Mouse (Mus musculus) kidney, adult 8-10 months (tissue): ENCODE results near the gene Kif23.

Experiments used
- DNase-seq, 2 experiments: peaks; one replicate each; pipeline ENCODE4 v3.0.0; 2022

Kif23 gene

DNA sequence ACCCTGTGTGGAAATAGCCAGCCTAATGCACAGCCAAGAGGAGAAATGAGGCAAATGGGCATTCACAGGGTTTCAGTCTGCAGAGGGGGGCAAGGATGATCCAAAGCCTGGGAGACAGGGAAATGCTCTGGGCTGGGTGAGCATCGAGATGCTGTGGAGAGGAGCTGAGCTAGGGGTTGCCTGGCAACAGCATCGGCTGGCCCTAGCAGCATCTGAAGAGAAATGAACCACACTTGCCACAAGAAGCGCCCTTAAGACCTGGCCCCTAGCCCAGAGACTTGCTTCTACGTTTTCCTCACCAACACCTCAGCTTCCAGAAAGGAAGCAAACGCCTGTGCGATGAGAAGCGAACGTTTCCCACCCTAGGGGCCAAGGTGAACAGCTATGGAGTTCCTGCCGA is 44.1 kb downstream of the Kif23 start:
- DNase-seq = no peak

DNA sequence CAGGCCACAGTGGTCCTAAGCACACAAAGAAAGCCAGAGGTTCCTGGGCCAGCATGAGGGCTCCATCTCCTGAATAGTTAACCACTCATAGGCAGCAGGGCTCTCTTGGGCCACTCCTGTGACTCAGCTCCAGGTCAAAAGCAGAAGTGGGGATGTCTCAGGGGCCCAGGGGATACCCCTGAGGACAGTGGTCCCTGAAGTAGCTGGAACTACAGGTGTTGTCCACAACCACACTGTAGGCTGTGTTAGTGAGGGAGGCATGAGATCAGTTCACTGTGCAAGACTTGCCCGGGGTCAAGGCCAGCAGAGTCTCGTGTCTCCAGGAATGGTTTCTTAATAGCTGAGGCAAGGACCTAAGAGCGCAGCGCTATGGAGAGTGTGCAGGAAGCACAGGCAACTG is 45.0 kb downstream of the Kif23 start:
- DNase-seq = no peak

DNA sequence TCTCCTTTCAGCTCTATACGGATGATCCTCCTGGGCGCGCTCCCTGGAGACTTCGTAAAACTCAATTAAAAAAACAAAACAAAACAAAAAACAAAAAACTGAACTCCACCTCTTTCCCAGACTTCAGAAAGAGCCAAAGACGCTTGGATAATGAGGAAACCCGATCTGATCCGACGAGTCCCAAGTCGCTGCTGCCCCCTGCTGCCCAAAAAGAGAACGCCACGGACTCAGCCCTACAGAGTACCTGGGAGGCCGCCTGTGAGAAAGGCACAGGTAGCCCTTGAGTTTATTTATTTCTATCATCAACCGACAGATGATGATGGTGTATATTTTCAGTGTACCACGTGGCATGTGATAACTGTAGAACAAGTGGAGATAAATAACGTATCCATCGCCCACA is 46.8 kb downstream of the Kif23 start:
- DNase-seq = peak; percentile 69 to 90

DNA sequence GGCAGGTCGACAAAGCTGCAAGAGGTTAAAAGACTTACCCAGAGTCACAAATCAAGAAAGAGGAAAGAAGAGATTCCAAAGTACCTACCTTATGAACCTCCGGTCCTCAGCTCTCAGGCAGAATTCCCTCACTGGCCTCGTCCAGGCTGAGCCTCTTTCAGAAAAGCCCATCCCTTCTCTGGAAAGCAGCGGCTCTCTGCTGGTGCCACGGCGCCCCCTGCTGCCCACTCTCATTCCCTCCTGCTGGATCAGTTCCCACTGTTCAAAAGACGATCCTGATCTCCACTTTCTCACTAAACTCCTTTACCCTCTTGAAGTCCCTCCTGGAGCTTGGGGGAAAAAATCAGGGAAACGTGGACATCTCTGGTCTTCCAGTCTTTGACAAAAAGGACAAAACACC is 48.2 kb downstream of the Kif23 start:
- DNase-seq = peak; percentile 71 to 83

DNA sequence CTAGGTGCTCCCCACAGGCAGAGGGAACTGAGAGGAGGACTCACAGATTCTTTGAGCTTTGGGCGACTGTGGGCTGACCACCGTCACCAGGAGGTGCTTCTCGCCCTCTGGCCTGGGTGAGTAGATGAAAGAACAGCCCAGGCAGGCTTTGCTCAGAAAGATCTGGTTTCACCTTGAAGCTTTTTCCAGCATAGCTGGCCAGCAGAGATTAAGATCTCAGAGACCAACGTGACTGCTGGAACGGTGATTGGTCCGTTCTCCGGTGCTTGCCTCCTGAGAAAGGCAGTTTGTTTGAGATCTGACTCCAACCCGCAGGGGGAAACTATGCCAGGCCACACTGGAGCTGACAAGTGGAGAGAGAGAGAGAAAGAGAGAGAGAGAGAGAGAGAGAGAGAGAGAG is 51.6 kb downstream of the Kif23 start:
- peak; percentile 67 to 84 for DNase-seq

DNA sequence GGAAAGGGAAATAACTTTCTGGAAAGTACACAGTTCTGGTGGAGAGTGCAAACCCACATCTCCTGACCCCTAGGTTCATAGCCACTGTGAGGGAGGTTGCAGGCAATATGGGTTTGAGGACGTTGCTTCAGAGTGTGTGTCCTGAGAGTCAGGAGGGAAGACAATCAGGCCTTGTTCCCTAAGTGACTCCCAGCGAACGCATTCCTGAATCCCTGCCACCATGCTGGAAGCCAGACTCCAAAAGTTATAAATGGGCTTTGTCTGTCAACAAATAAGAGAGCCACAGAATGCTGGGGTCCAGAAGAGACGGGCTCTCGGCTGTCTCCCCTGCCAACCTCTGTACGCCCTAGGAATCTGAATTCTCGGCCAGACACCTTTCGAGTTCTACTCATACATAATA is 56.7 kb downstream of the Kif23 start:
- DNase-seq = no peak

DNA sequence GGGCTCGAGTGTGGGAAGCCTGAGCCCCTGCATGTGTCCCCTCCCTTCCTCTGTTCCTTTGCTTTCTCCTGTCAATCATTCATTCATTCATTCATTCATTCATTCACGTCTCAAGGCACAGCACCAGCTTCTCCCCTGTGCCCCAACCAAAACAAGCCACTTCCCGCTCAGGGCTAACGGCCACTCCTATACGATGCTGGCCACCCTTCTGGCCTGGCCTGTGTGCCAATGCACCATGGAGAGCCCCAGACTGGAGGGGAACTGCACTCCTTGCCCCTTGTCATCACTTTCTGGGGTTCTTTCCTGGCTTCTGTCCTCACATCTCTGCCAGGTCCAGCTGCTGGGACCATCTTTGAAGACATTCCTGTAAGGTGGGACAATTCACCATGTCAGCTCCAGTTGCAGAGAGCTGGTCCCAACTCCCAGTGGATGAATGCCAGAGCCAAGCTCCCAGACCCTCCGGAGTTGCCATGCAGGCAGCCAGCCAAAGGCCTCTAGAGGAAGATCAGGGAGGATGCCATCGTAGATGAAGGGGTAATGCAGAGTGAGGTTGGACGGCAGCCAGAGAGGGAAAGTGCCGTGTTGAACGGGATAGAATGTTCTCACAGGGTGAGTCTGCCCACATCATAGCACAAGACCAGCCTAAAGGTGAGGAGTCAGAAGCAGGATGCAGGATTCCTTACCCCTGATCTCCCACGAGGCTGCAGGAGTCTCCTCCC is 58.8 kb downstream of the Kif23 start:
- DNase-seq = no peak

DNA sequence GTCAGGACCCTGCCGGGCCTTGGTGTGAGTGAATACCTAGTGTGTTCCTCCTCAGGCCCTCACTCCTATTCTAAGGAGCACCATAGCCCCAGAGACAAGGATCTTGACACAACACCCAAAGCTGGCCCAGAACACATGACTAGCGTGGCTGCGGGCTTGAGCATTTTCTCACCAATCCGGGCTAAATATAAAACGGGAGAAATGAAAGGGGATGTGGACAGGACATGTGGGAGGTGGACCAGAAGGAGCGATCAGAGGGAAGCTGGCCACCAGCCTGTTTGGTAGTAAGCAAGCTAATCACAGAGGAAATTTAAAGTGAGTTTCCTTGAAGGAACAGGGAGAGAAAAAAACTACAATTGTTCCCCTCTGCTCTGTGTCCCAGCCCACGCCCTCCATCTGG is 60.6 kb downstream of the Kif23 start:
- no peak for DNase-seq

DNA sequence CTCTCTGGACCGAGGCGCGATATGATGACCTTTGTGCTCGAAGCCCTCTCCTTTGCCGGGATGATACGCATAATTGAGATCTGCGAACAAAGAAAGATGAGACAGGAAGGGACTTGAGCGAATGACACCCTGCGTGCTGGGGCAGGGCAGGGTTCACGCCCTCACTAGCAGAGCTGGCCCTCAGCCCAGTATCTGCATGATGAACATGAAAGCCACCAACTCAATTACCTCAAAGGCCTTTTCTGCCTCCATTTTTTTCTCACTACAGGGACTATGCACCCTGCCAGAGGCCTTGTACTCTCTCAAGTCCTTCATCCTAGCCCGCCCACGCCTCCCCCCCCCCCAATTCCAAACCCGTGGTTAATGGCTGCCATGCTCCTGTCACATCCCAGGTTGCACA is 61.6 kb downstream of the Kif23 start:
- DNase-seq = no peak

DNA sequence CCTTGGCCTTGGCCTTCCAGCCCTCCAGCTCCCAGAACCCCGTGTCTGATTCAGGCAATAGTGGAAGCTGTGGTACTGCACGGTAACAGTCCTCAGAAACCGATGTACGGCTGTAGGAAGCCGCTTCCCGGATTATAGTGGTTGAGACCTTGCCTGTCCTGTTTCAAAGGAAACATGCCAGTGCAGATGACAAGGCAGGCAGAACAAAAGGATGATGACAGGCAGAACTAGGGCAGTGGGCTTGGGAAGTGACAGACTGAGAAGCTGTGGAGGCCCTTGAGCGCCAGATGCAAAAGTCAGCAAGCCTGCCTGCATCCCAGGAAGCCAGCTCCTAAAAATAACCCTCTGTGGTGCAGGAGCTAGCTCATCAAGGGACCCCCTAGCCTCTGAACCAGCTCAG is 62.2 kb downstream of the Kif23 start:
- no peak for DNase-seq

DNA sequence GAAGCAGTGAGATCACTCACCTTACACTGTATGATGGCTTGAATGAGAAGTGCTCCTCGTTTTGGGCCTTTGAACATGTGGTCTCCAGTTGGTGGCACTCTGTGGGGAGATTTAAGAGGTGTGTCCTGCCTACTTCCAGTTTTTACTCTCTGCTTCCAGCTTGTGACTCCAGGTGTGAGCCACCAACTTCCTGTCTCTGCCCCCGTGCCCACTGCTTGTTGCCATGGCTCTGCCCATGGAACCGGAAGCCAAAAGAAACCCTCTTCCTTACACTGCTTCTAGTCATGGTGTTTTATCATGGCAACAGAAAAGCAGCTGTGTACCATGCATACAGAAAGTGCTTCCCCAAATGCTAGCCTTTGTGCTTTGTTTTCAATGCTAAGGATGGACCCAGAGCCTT is 64.4 kb downstream of the Kif23 start:
- DNase-seq = no peak

DNA sequence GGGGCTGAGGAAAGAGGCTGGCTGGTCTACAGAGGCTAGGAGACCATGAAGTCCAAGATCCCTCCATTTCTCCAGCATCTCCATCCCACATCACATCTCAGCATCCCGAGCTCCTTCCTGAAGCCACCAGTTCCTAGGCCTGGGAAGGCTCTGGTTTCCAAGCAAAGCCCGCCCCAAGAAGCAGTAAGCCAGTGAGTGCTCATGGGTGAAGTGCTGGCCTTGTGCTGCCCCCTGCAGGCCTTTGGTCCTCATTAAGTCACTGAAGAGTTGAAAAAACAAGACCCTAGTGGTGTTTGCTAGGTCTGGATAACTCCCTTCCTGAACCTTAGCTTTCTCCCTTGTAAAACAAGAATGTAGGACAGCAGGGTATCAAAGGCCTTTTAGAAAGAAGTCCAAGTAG is 67.7 kb downstream of the Kif23 start:
- peak; percentile 45 to 72 for DNase-seq

DNA sequence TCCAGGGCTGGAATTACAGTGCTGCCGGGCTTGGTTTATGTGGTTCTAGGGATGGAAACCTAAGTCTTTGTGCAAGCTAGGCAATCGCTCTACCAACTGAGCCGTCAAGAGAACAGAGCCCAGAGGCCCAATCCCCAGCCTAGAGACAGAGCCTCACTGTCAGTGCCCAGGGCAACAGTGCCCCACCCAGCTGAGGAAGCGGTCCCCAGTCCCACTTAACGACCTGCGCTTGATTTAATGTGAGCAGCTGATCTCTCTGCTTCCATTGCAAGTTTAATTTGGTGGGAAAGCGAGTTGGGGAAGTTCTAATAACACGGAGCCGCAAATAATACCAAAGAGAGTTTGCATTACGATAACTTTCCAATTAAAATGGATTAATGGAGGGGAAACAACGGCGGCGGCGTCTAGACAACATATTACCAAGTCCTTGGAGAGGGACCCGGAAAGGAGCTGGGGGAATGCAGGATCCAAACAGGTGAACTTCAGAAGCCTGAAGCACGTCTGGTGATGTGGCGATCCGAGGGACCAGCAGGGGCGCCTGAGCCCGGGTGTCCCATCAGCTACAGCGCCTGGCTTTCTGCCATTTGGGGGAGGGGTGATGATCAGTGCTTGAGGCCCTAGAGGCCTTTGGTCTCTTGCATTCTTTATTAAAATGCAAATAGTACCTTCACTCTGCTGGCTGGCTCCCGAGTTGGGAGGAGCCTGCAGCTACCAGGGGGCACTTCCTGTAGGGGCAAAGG is 69.0 kb downstream of the Kif23 start:
- peak; percentile 38 to 43 for DNase-seq

DNA sequence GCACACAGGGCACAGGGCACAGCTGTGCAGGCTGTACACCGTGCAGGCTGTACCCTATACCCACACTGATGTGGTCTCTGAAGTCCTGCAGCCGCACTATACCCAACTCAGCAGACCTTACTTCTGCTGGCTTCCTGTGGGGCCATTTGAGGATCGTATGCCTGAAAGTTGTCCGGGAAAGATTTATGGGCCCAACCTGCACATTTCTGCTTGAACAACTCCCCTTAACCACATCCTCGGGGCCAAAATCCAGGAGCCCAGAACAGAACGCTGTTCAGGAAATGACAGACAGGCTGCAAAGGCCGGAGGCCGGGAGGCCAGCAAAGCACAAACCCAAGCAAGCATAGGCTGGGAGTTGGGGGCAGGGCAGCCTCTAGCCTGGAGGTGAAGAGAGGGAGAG is 73.2 kb downstream of the Kif23 start:
- DNase-seq = peak in 1 of 2 experiments; percentile 41

DNA sequence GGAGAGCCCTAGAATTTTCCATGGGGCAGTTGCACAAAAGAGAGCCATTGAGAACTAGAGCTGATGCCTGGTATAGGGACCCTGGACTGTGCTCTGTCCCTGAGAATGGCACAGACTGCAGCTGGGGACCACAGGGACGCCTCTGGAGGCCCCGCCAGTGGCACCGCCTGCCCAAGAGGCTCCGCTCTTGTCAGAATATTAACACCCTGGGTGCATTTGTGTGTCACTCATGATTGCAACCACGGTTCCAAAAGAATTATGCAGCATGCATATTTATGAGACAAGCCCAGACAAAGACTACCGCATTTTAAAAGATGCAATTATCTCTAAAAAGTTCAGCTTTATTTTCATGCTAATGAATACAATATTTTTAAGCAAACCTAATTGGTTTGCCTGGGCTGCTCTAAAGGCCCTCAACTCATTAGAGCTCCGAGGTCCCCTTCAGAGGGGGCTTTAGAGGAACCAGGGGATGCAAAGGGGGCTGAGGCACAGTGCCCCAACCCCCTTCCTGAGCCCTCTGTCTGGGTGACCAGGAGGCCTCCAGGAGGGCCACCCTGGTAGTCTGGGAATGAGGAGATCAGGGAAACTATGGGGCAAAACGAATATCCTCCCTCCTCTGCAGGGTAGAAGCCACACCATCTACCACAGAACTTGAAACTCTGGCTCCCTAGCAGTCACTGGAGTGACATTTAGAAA is 74.2 kb downstream of the Kif23 start:
- DNase-seq = no peak

DNA sequence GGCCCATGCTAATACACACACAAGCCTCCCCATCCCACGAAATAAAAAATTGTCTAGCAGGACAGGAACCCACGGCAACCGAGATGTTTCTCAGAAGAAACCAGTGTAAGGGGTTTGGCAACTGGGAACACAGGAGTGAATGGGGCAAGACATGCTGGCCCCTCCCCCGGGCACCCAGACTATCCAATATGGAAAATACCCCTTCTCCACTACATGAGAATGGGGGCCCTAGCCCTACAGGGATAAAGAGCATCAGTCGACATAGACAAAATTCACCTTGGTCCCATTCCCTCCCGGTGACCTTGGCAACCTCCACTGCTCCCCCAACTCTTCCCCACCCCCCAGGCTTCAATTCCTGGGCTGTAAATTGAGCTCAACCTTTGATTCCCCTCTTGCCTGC is 74.7 kb downstream of the Kif23 start:
- no peak for DNase-seq

DNA sequence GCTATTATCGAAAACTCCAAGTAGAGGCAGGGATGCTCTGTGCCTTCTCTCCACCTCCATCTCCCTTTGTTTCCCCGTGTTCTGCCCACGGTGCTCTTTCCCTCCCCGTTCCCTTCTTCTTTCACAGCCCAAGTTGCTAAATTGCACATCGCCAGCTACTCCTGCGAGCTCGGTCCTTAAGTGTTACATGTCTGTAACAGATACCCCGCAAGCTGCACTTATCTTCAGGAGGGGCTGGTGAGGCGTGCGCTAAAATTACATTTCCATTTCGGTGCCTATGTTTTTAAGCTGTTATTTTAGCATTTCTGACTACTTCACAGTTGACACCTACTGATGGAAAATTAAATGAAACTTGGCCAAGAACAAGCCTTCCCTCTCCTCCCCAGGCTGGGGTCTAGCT is 78.9 kb downstream of the Kif23 start:
- DNase-seq = no peak
